Mouse (Mus musculus): ENCODE data around the gene Dnajc14. TPM values are rescaled to one million over a fixed set of nuclear protein-coding genes. Genes with fewer than 3 reads are reported as not detected.

Gene Dnajc14
- polyA plus RNA-seq, 1 experiment from 2014 or later = 56.0 TPM

DNA sequence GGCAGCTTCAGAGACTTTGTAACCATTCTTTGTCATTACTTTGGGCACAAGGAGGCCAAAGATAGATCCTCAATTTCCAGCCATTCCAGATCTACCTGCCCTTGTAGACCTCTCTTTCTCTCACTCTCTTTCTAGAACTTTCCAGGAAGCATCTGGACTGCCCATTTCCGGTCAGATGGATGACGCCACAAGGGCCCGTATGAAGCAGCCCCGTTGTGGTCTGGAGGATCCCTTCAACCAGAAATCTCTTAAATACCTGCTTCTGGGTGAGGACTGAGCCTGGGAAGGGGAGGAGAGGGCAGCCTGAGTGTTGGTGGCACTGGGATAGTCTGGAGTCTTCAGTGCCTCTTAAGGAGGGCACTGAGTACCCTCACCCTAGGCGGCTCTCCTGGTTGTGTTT is 9.5 kb upstream of the Dnajc14 start:
- no peak for ATAC-seq (ENCODE audit: low read depth)
- no peak overlapping the region for H3K4me2 ChIP-seq (ENCODE audit: low read depth, low read length)
- WGBS = 81% methylated on average over 5 of the region's 5 CpGs

DNA sequence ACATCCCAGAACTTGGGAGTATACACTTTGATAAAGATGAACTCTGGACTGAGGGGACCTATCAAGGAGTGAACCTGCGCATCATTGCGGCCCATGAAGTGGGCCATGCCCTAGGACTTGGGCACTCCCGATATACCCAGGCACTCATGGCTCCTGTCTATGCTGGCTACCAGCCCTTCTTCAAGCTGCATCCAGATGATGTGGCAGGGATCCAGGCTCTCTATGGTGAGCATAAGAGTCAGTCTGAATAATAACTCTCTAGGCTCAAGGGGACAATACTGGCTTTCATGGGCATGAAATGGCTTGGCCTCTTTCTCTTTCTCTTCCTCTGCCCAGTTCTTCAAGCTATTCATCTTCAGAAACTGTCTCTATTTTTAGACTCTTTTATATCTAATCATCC is 8.3 kb upstream of the Dnajc14 start:
- Histone ChIP-seq H3K27ac (ENCODE audit: low read length) (no peak overlapping the region), H3K9me3 (ENCODE audit: control insufficient read depth, low read length) (no peaks in the 10 kb centered on the region), H3K27me3 (ENCODE audit: control insufficient read depth, insufficient read depth, low read depth, low read length) (no peaks in the 10 kb centered on the region), H3K4me3 (ENCODE audit: low read length) (no peak overlapping the region), H3K4me1 (replicated peaks; ENCODE audit: control insufficient read depth, insufficient read depth, low read length) (no peaks in the 10 kb centered on the region), H3K36me3 (ENCODE audit: control insufficient read depth, insufficient read depth, low read length) (peaks cover 14% of the 10 kb centered on the region), H3K4me2 (ENCODE audit: low read depth, low read length) (no peak overlapping the region), H3K9ac (ENCODE audit: low read length) (no peak overlapping the region)
- 95% methylated on average over 3 of the region's 3 CpGs for WGBS
- ATAC-seq (ENCODE audit: low read depth) = no peak

More for the DNA sequence above, 9.5 kb upstream of the Dnajc14 start:
- H3K9ac ChIP-seq (ENCODE audit: low read length) = no peak overlapping the region
- no peaks in the 10 kb centered on the region for H3K9me3 ChIP-seq (ENCODE audit: control insufficient read depth, low read length)
- H3K4me3 ChIP-seq (ENCODE audit: low read length) = no peak overlapping the region
- peaks cover 7% of the 10 kb centered on the region for H3K36me3 ChIP-seq (ENCODE audit: control insufficient read depth, insufficient read depth, low read length)
- H3K27me3 ChIP-seq (ENCODE audit: control insufficient read depth, insufficient read depth, low read depth, low read length) = no peaks in the 10 kb centered on the region
- no peaks in the 10 kb centered on the region for H3K4me1 ChIP-seq (replicated peaks; ENCODE audit: control insufficient read depth, insufficient read depth, low read length)
- H3K27ac ChIP-seq (ENCODE audit: low read length) = no peak overlapping the region

DNA sequence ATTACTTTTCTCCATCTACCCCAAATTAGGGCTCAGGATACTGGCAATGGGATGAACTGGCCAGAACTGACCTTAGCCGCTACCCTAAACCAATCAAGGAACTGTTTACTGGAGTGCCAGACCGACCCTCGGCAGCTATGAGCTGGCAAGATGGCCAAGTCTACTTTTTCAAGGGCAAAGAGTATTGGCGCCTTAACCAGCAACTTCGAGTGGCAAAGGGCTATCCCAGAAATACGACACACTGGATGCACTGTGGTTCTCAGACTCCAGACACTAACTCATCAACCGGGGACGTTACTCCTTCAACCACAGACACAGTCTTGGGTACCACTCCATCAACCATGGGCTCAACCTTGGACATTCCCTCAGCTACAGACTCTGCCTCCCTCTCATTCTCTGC is 5.2 kb upstream of the Dnajc14 start:
- no peaks in the 10 kb centered on the region for H3K27me3 ChIP-seq (ENCODE audit: control insufficient read depth, insufficient read depth, low read depth, low read length)
- ATAC-seq (ENCODE audit: low read depth) = no peak
- H3K9ac ChIP-seq (ENCODE audit: low read length) = no peak overlapping the region
- no peak overlapping the region for H3K4me2 ChIP-seq (ENCODE audit: low read depth, low read length)
- no peak overlapping the region for H3K27ac ChIP-seq (ENCODE audit: low read length)
- peaks cover 17% of the 10 kb centered on the region for H3K36me3 ChIP-seq (ENCODE audit: control insufficient read depth, insufficient read depth, low read length)
- no peak overlapping the region for H3K4me3 ChIP-seq (ENCODE audit: low read length)
- peaks cover 8% of the 10 kb centered on the region for H3K4me1 ChIP-seq (replicated peaks; ENCODE audit: control insufficient read depth, insufficient read depth, low read length)
- 94% methylated on average over 8 of the region's 8 CpGs for WGBS
- H3K9me3 ChIP-seq (ENCODE audit: control insufficient read depth, low read length) = no peaks in the 10 kb centered on the region

DNA sequence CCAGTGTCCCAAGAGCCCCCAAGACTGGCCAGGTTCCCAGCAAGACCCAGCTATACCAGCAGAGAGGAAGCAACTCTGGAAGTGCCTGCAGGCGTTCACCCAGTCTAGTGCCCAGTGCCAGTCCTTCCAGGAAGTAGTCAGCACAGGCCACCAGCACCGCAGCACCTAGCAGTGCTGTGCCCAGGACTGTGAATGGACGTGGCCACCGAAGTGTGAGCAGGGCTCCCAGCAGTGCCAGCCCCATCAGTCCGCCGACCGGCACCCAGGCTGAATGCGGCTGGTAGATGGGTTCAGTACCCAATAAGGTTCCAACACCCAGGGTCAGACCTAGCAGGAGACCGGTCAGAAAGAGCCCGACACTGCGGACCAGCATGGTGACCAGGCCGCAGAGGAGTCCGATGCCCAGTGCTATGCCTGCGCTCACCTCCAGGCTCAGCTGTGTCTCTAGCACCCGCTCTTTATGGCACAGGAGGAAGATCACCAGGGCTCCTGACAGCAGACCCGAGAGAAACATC is 1.8 kb upstream of the Dnajc14 start:
- no peaks in the 10 kb centered on the region for H3K27me3 ChIP-seq (ENCODE audit: control insufficient read depth, insufficient read depth, low read depth, low read length)
- no peak for ATAC-seq (ENCODE audit: low read depth)
- H3K4me1 ChIP-seq (replicated peaks; ENCODE audit: control insufficient read depth, insufficient read depth, low read length) = peaks cover 19% of the 10 kb centered on the region
- H3K4me3 ChIP-seq (ENCODE audit: low read length) = no peak overlapping the region
- H3K36me3 ChIP-seq (ENCODE audit: control insufficient read depth, insufficient read depth, low read length) = peaks cover 17% of the 10 kb centered on the region
- no peaks in the 10 kb centered on the region for H3K9me3 ChIP-seq (ENCODE audit: control insufficient read depth, low read length)
- WGBS = 87% methylated on average over 16 of the region's 16 CpGs
- no peak overlapping the region for H3K4me2 ChIP-seq (ENCODE audit: low read depth, low read length)
- H3K9ac ChIP-seq (ENCODE audit: low read length) = no peak overlapping the region
- H3K27ac ChIP-seq (ENCODE audit: low read length) = no peak overlapping the region

DNA sequence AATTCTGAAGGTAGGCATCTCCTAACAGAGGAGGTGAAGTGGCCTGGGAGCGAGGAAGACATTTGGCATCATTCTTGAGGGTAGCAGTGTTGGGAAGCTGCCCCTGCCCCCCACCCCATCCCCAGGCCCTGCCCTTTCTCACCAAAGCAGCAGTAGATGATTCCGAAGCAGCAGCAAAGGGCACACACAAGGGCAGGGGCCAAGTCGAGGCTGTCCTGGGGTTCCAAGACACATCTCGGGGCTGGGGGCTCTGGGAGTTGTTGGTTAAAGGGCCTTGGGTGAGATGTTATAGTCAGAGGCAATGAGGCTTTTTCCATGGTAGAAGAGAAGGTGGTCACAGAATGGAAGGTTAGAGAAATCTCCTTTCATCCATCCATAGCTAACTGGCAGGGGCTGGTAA is 906 bp upstream of the Dnajc14 start:
- H3K27ac ChIP-seq (ENCODE audit: low read length) = no peak overlapping the region
- H3K9me3 ChIP-seq (ENCODE audit: control insufficient read depth, low read length) = no peaks in the 10 kb centered on the region
- peak overlapping the region; percentile 70 for H3K4me2 ChIP-seq (ENCODE audit: low read depth, low read length)
- 52% methylated on average over 4 of the region's 4 CpGs for WGBS
- peak overlapping the region; percentile 96 for H3K9ac ChIP-seq (ENCODE audit: low read length)
- no peaks in the 10 kb centered on the region for H3K27me3 ChIP-seq (ENCODE audit: control insufficient read depth, insufficient read depth, low read depth, low read length)
- peaks cover 28% of the 10 kb centered on the region for H3K4me1 ChIP-seq (replicated peaks; ENCODE audit: control insufficient read depth, insufficient read depth, low read length)
- H3K4me3 ChIP-seq (ENCODE audit: low read length) = peak overlapping the region; percentile 84
- ATAC-seq (ENCODE audit: low read depth) = no peak
- peaks cover 17% of the 10 kb centered on the region for H3K36me3 ChIP-seq (ENCODE audit: control insufficient read depth, insufficient read depth, low read length)

DNA sequence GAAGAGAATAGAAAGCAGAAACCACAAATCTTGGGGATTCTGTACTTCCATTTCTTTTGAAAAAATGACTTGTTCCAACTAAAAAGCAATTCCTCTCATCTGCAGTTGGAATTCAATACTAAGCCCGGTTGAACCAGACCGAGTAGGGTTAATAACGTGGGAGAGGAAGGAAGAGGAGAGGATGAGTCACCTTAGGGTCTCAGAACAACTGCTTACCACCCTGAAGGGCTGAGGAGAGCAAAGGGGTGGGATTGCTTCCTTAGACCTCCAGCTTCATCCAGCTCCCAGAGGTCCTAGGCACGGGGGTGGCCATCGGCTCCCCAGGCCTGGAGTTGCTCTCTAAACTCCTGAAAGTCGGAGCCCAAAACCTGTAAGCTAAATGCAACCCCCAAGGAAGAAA is 501 bp upstream of the Dnajc14 start:
- peak overlapping the region; percentile 96 for H3K9ac ChIP-seq (ENCODE audit: low read length)
- 3% methylated on average over 6 of the region's 6 CpGs for WGBS

DNA sequence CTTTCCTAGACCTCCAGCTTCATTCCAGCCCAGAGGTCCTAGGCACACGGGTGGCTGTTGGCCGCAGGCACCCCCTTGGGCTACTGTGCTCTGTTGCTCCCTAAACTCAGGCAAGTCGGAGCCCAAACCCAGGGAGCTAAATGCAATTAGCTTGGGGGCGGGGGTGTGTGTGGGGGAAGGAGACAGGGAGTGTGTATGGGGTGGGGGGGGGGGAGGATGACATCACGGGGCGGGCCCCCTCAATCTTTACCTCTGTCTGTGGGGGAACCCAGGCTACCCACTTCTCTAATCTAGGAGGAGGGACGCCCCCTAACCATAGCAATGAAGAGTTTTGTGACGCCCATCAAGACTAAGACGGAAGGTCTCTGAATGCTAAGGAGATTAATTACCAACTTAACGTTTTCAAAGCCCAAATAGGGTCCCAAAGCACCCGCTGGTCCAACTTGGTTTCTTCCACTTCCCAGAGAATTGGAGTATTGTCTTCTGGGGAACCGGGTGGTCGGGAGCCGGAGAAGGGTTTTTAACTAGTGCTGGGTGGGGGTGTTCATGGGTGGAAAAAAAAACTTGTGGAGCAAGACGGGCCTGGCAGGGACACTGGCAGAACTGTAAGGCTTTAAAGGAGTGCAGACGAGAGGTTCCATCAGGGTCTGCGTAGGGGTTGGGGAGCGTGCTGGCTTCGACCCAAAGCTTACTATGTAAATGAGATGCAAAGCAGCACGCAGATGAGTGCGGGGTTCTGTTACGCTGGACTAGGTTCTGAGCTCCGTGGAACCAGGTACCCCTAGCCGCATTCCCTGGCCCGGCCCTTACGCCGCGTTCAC is 619 bp downstream of the Dnajc14 start, which contains the start of gene Tmem198b:
Gene Tmem198b, minus strand, starts transcription at position 100 of the 821 bp plus-strand sequence.
- peaks cover 36% of the 10 kb centered on the region for H3K4me1 ChIP-seq (replicated peaks; ENCODE audit: control insufficient read depth, insufficient read depth, low read length)
- peaks cover 9% of the 10 kb centered on the region for H3K36me3 ChIP-seq (ENCODE audit: control insufficient read depth, insufficient read depth, low read length)
- H3K27ac ChIP-seq (ENCODE audit: low read length) = peak within 1 kb of the TSS; percentile 99
- ATAC-seq (ENCODE audit: low read depth) = peak; percentile 66
- H3K9ac ChIP-seq (ENCODE audit: low read length) = peak within 1 kb of the TSS; percentile 96
- under 1% methylated on average over 28 of the region's 28 CpGs for WGBS
- peak within 1 kb of the TSS; percentile 84 for H3K4me3 ChIP-seq (ENCODE audit: low read length)
- H3K4me2 ChIP-seq (ENCODE audit: low read depth, low read length) = peak within 1 kb of the TSS; percentile 70
- H3K27me3 ChIP-seq (ENCODE audit: control insufficient read depth, insufficient read depth, low read depth, low read length) = no peaks in the 10 kb centered on the region
- H3K9me3 ChIP-seq (ENCODE audit: control insufficient read depth, low read length) = no peaks in the 10 kb centered on the region

More for the DNA sequence above, 501 bp upstream of the Dnajc14 start:
- H3K4me3 ChIP-seq (ENCODE audit: low read length) = peak overlapping the region; percentile 84
- H3K27me3 ChIP-seq (ENCODE audit: control insufficient read depth, insufficient read depth, low read depth, low read length) = no peaks in the 10 kb centered on the region
- H3K27ac ChIP-seq (ENCODE audit: low read length) = peak overlapping the region; percentile 99
- H3K4me2 ChIP-seq (ENCODE audit: low read depth, low read length) = peak overlapping the region; percentile 70
- peaks cover 28% of the 10 kb centered on the region for H3K4me1 ChIP-seq (replicated peaks; ENCODE audit: control insufficient read depth, insufficient read depth, low read length)
- H3K9me3 ChIP-seq (ENCODE audit: control insufficient read depth, low read length) = no peaks in the 10 kb centered on the region
- no peak for ATAC-seq (ENCODE audit: low read depth)
- peaks cover 17% of the 10 kb centered on the region for H3K36me3 ChIP-seq (ENCODE audit: control insufficient read depth, insufficient read depth, low read length)

DNA sequence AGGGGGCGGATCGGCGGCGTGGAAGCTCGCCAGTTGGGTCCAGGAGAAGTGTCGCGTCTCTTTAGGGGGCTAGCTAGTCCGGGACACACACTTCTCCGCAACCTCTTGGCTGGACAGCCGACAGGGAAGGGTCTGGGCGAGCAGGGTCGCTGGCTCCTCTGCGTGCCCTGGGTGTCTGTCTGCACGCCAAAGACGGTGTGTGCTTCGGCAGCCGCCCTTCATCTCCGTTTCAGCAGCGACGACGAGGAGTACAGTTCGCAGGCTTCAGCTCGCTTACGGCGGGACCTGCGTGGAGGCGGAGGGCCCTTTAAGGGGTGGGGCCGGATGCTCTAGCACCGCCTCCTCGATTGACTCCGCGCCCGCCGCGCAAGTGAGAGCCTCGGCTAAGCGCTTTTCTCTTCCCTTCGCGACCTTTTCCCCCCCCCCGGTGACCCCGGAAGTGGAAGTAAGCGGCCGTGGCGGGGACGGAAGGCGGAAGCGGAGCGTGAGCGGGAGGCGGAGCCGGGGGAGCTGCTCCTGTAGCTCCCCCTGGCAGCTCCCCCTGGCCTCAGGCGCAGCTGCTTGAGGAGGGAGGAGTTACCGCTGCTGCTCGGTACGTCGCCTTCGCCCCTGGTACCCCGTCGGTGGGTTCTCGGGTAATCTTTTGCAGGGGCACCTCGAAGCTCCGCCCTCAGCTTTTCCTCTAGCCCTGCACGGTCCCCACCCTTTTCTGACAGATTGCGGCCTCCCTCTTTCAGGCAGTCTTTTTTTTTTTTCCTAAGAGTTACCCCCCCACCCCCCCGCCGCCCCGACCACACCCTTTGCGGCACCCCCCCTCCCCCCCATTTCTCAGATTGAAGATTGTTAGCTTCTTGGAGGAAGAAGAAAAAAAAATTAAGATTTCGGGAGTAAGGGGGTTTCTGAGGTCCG is 1.5 kb downstream of the Dnajc14 start:
- H3K36me3 ChIP-seq (ENCODE audit: control insufficient read depth, insufficient read depth, low read length) = peaks cover 6% of the 10 kb centered on the region
- H3K9me3 ChIP-seq (ENCODE audit: control insufficient read depth, low read length) = no peaks in the 10 kb centered on the region
- H3K4me3 ChIP-seq (ENCODE audit: low read length) = peak overlapping the region; percentile 84
- H3K4me1 ChIP-seq (replicated peaks; ENCODE audit: control insufficient read depth, insufficient read depth, low read length) = peaks cover 38% of the 10 kb centered on the region
- H3K9ac ChIP-seq (ENCODE audit: low read length) = peak overlapping the region; percentile 96
- under 1% methylated on average over 69 of the region's 70 CpGs for WGBS
- peak; percentile 94 for ATAC-seq (ENCODE audit: low read depth)
- peak overlapping the region; percentile 70 for H3K4me2 ChIP-seq (ENCODE audit: low read depth, low read length)
- H3K27ac ChIP-seq (ENCODE audit: low read length) = peak overlapping the region; percentile 99
- H3K27me3 ChIP-seq (ENCODE audit: control insufficient read depth, insufficient read depth, low read depth, low read length) = no peaks in the 10 kb centered on the region

DNA sequence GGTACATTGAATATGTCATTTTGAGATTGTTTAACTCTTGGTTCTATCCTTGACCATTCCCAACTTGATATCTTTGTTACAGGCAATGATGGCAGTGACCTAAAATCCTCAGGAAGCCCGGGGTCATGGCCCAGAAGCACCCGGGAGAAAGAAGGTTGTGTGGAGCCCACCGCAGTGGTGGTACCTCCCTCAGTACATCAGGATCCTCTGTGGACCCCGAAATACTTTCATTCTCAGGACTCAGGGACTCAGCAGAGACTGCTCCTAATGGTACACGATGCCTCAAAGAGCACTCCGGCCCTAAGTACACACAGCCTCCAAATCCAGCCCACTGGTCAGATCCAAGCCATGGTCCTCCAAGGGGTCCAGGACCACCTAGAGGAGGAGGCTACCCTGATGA is 2.2 kb downstream of the Dnajc14 start:
- ATAC-seq (ENCODE audit: low read depth) = no peak
- no peaks in the 10 kb centered on the region for H3K27me3 ChIP-seq (ENCODE audit: control insufficient read depth, insufficient read depth, low read depth, low read length)
- WGBS = 42% methylated on average over 6 of the region's 6 CpGs
- H3K4me2 ChIP-seq (ENCODE audit: low read depth, low read length) = peak overlapping the region; percentile 64
- no peaks in the 10 kb centered on the region for H3K9me3 ChIP-seq (ENCODE audit: control insufficient read depth, low read length)
- peak overlapping the region; percentile 72 for H3K9ac ChIP-seq (ENCODE audit: low read length)
- H3K36me3 ChIP-seq (ENCODE audit: control insufficient read depth, insufficient read depth, low read length) = peaks cover 4% of the 10 kb centered on the region; the same call in 1 of the 2 replicates
- H3K4me1 ChIP-seq (replicated peaks; ENCODE audit: control insufficient read depth, insufficient read depth, low read length) = peaks cover 38% of the 10 kb centered on the region
- H3K4me3 ChIP-seq (ENCODE audit: low read length) = peak overlapping the region; percentile 84
- H3K27ac ChIP-seq (ENCODE audit: low read length) = peak overlapping the region; percentile 36; the same call in 1 of the 2 replicates

Measured in lung, embryonic 16.5 days (tissue).